Mouse (Mus musculus) stomach, postnatal 0 days (tissue): ENCODE data around the gene Itga4. TPM values are rescaled to one million over a fixed set of nuclear protein-coding genes. Genes with fewer than 3 reads are reported as not detected.

Experiments
- ATAC-seq: fragments of 200-750 bp; cut with Nextera tagmentation; 2 replicates; pipeline ENCODE4 v1.8.0; 2017; ENCODE audit not compliant: low FRiP score, low TSS enrichment
- DNase-seq: peaks from one replicate; pipeline ENCODE4 v3.0.0-alpha.2; 2016; ENCODE audit warnings: low spot score
- H3K27ac ChIP-seq: fragments of 300-500 bp; sonication (generic); replicated peaks from 2 replicates; pipeline ENCODE4 v1.5.1; 2014; ENCODE audit warnings: mild to moderate bottlenecking, control low read depth
- H3K27me3 ChIP-seq: fragments of 300-500 bp; sonication (generic); 2 replicates; pipeline ENCODE4 v1.6.1; 2014; ENCODE audit warnings: low read length; ENCODE audit not compliant: control insufficient read depth, insufficient read depth
- H3K36me3 ChIP-seq: fragments of 300-500 bp; sonication (generic); 2 replicates; pipeline ENCODE4 v1.6.1; 2014; ENCODE audit warnings: low read length, mixed read lengths; ENCODE audit not compliant: control insufficient read depth, insufficient read depth
- H3K4me1 ChIP-seq: fragments of 300-500 bp; sonication (generic); replicated peaks from 2 replicates; pipeline ENCODE4 v1.6.1; 2014; ENCODE audit warnings: antibody characterized with exemption; ENCODE audit not compliant: control insufficient read depth, insufficient read depth
- H3K4me2 ChIP-seq: fragments of 300-500 bp; sonication (generic); replicated peaks from 2 replicates; pipeline ENCODE4 v1.6.1; 2014; ENCODE audit warnings: low read depth, mild to moderate bottlenecking, control low read depth, moderate library complexity
- H3K4me3 ChIP-seq: fragments of 300-500 bp; sonication (generic); 2 replicates; pipeline ENCODE4 v1.5.1; 2014; ENCODE audit warnings: low read depth, low read length, control low read depth
- H3K9ac ChIP-seq: fragments of 300-500 bp; sonication (generic); 2 replicates; pipeline ENCODE4 v1.6.1; 2014; ENCODE audit warnings: mild to moderate bottlenecking, low read length, control low read depth, mixed read lengths
- H3K9me3 ChIP-seq: fragments of 300-500 bp; sonication (generic); 2 replicates; pipeline ENCODE4 v1.6.1; 2016; ENCODE audit warnings: low read length; ENCODE audit not compliant: control insufficient read depth
- CTCF ChIP-seq: IDR thresholded peaks from 2 replicates; pipeline ENCODE4 v1.5.1; 2016; ENCODE audit warnings: antibody characterized with exemption, low read depth, mild to moderate bottlenecking, moderate library complexity
- EP300 ChIP-seq: optimal IDR thresholded peaks from 2 replicates; pipeline ENCODE3; 2016; ENCODE audit warnings: antibody characterized with exemption
- WGBS: fragments of 180-500 bp; shearing (Covaris S2); extraction: QIAGEN DNeasy Blood & Tissue Kit; methylation state at CpG from one replicate; pipeline ENCODE4 v1.1.7; 2014; 5-methylcytosine and 5-hydroxymethylcytosine counted together
- polyA plus RNA-seq: library from polyadenylated mRNA; unstranded; fragments of >200 nt; fragmentation: Nextera tagmentation; extraction: Ambion mirVana; gene quantifications from 2 replicates; pipeline ENCODE4 v1.2.1, GENCODE M21; 2015

Gene Itga4
- polyA plus RNA-seq, 1 experiment from 2014 or later: 1.3 TPM

GRCm38 (mm10) chr2:79315108-79315507 lies 59.9 kb downstream of the Itga4 start:
- DNase-seq: no peak
- Histone ChIP-seq H3K27me3 (no peaks in the 10 kb centered on the region), H3K9me3 (no peaks in the 10 kb centered on the region)

GRCm38 (mm10) chr2:79316182-79316880 lies 61.1 kb downstream of the Itga4 start:
- 69% methylated on average over 9 of the region's 9 CpGs for WGBS
- no peak; the same call in 1 of the 2 replicates for ATAC-seq

More at GRCm38 (mm10) chr2:79315108-79315507, 59.9 kb downstream of the Itga4 start:
- no peak for ATAC-seq
- Histone ChIP-seq H3K4me3 (no peak overlapping the region), H3K9ac (no peak overlapping the region), H3K4me2 (no peak overlapping the region), H3K27ac (no peak overlapping the region), H3K4me1 (no peaks in the 10 kb centered on the region), H3K36me3 (no peaks in the 10 kb centered on the region)
- WGBS: 69% methylated on average over 4 of the region's 4 CpGs
- no peak for TF ChIP-seq CTCF
- no peak for TF ChIP-seq EP300

GRCm38 (mm10) chr2:79328079-79328478 lies 72.9 kb downstream of the Itga4 start:
- no peaks in the 10 kb centered on the region for H3K36me3 ChIP-seq
- TF ChIP-seq CTCF: no peak
- TF ChIP-seq EP300: no peak
- ATAC-seq (no peak), DNase-seq (no peak)
- no peak overlapping the region for H3K27ac ChIP-seq
- no peak overlapping the region for H3K4me2 ChIP-seq
- no peaks in the 10 kb centered on the region for H3K9me3 ChIP-seq
- no peak overlapping the region for H3K9ac ChIP-seq
- H3K27me3 ChIP-seq: no peaks in the 10 kb centered on the region
- no peak overlapping the region for H3K4me3 ChIP-seq
- 55% methylated on average over 2 of the region's 2 CpGs for WGBS
- no peaks in the 10 kb centered on the region for H3K4me1 ChIP-seq

More at GRCm38 (mm10) chr2:79316182-79316880, 61.1 kb downstream of the Itga4 start:
- H3K4me3 ChIP-seq: no peak overlapping the region
- H3K9me3 ChIP-seq: no peaks in the 10 kb centered on the region
- no peak overlapping the region for H3K4me2 ChIP-seq
- no peaks in the 10 kb centered on the region for H3K36me3 ChIP-seq
- no peaks in the 10 kb centered on the region for H3K4me1 ChIP-seq
- no peak overlapping the region for H3K9ac ChIP-seq
- no peak for DNase-seq
- no peaks in the 10 kb centered on the region for H3K27me3 ChIP-seq
- TF ChIP-seq EP300: no peak
- no peak for TF ChIP-seq CTCF
- H3K27ac ChIP-seq: no peak overlapping the region

GRCm38 (mm10) chr2:79334661-79335060 lies 79.4 kb downstream of the Itga4 start:
- no peaks in the 10 kb centered on the region for H3K27me3 ChIP-seq
- no peak overlapping the region for H3K9ac ChIP-seq
- no peak overlapping the region for H3K27ac ChIP-seq
- no peak overlapping the region for H3K4me3 ChIP-seq
- H3K4me1 ChIP-seq: no peaks in the 10 kb centered on the region
- DNase-seq (no peak), ATAC-seq (no peak)
- no peaks in the 10 kb centered on the region for H3K36me3 ChIP-seq
- H3K9me3 ChIP-seq: no peaks in the 10 kb centered on the region
- no peak overlapping the region for H3K4me2 ChIP-seq
- no peak for TF ChIP-seq CTCF
- no peak for TF ChIP-seq EP300

GRCm38 (mm10) chr2:79336141-79336540 lies 80.9 kb downstream of the Itga4 start:
- Histone ChIP-seq H3K4me2 (no peak overlapping the region), H3K4me1 (no peaks in the 10 kb centered on the region), H3K9ac (no peak overlapping the region), H3K9me3 (no peaks in the 10 kb centered on the region), H3K27me3 (no peaks in the 10 kb centered on the region), H3K36me3 (no peaks in the 10 kb centered on the region), H3K4me3 (no peak overlapping the region), H3K27ac (no peak overlapping the region)
- ATAC-seq (no peak), DNase-seq (no peak)
- WGBS: 78% methylated on average over 1 of the region's 1 CpGs
- TF ChIP-seq EP300: no peak
- TF ChIP-seq CTCF: peak; percentile 49

GRCm38 (mm10) chr2:79339003-79339402 lies 83.8 kb downstream of the Itga4 start:
- TF ChIP-seq EP300 (no peak), CTCF (no peak)
- DNase-seq (no peak), ATAC-seq (no peak)
- WGBS: 72% methylated on average over 1 of the region's 1 CpGs
- no peak overlapping the region for H3K27ac ChIP-seq
- H3K4me2 ChIP-seq: no peak overlapping the region
- no peaks in the 10 kb centered on the region for H3K9me3 ChIP-seq
- H3K27me3 ChIP-seq: no peaks in the 10 kb centered on the region
- no peaks in the 10 kb centered on the region for H3K36me3 ChIP-seq
- H3K4me3 ChIP-seq: no peak overlapping the region
- no peak overlapping the region for H3K9ac ChIP-seq
- H3K4me1 ChIP-seq: no peaks in the 10 kb centered on the region
